Mouse (Mus musculus) megakaryocyte, embryonic 14.5 days (primary cell): ENCODE data around the gene Vangl2.

Experiments
- FLI1 ChIP-seq: IDR thresholded peaks from 2 replicates; pipeline ENCODE4 v1.6.1; 2012; ENCODE audit warnings: low read length, inconsistent platforms, mixed read lengths
- GATA1 ChIP-seq: IDR thresholded peaks from 3 replicates; pipeline ENCODE4 v1.6.1; 2012; ENCODE audit warnings: mixed read lengths, low read length, inconsistent platforms, borderline replicate concordance

GRCm38 (mm10) chr1:172056251-172056650 lies 28.0 kb upstream of the Vangl2 start:
- TF ChIP-seq GATA1 (no peak), FLI1 (no peak)
